Mouse (Mus musculus) right cerebral cortex, adult 18-20 months (tissue): ENCODE measurements around the gene Scgb1b7.
"Not testable (repeated sequence)": the region's sequence is repeated elsewhere in the genome, so short reads cannot be mapped to it uniquely, and the experiment has no call there.

Experiments used
- DNase-seq: peaks from one replicate; pipeline ENCODE4 v3.0.0; 2022; ENCODE audit warnings: mixed read lengths

Scgb1b7 gene

GRCm38 (mm10) chr7:31712365-31712764 is at the start of gene Scgb1b7:
Gene Scgb1b7 (plus strand): TSS chr7:31712665.
- DNase-seq: not testable (repeated sequence)

- not testable (repeated sequence) for DNase-seq
Measured at GRCm38 (mm10) chr7:31705657-31706056, 6.8 kb upstream of the Scgb1b7 start, which contains the start of gene Scgb2b7. Gene Scgb2b7 (minus strand): TSS chr7:31705757.
